Mouse (Mus musculus) testis, adult 2 months (tissue): ENCODE measurements around the gene Adra2b.

ENCODE experiments used
- CTCF ChIP-seq: fragments of 200-500 bp; IDR thresholded peaks from 2 replicates; pipeline ENCODE4 v1.5.1; 2012; ENCODE audit warnings: low read depth, mild to moderate bottlenecking, inconsistent platforms, low read length, moderate library complexity; ENCODE audit not compliant: control insufficient read depth, insufficient read depth, insufficient replicate concordance
- POLR2A ChIP-seq: fragments of 200-500 bp; IDR thresholded peaks from 2 replicates; pipeline ENCODE4 v1.6.1; 2012; ENCODE audit warnings: low read depth, mild to moderate bottlenecking, inconsistent platforms, low read length, moderate library complexity; ENCODE audit not compliant: control insufficient read depth

DNA sequence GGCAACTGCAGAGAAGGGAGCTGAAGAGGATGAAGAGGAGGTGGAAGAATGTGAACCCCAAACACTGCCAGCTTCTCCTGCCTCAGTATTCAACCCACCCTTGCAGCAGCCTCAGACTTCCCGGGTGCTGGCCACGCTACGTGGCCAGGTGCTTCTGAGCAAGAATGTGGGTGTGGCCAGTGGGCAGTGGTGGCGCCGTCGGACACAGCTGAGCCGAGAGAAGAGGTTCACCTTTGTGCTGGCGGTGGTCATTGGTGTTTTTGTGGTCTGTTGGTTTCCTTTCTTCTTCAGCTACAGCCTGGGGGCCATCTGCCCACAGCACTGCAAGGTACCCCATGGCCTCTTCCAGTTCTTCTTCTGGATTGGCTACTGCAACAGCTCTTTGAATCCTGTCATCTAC lies 1.4 kb downstream of the Adra2b start:
- TF ChIP-seq CTCF = no peak
- no peak for TF ChIP-seq POLR2A
